Mouse (Mus musculus) embryo, embryonic 11.5 days (tissue): ENCODE results near the gene Gm21987.

Experiments
- DNase-seq: peaks from one replicate; pipeline ENCODE4 v3.0.0-alpha.2; 2012; ENCODE audit warnings: low read depth, low spot score

Gm21987 gene

GRCm38 (mm10) chr16:38392126-38392894, 45.5 kb downstream of the Gm21987 start:
- DNase-seq = no peak

- no peak for DNase-seq
These were observed 47.4 kb downstream of the Gm21987 start for GRCm38 (mm10) chr16:38394191-38394618.

GRCm38 (mm10) chr16:38395060-38395730, 48.4 kb downstream of the Gm21987 start:
- DNase-seq = no peak

- DNase-seq = no peak
These were observed 49.3 kb downstream of the Gm21987 start for GRCm38 (mm10) chr16:38396155-38396554.

- no peak for DNase-seq
These were observed 51.4 kb downstream of the Gm21987 start for GRCm38 (mm10) chr16:38398266-38398665.

- no peak for DNase-seq
These were observed 52.2 kb downstream of the Gm21987 start for GRCm38 (mm10) chr16:38399076-38399475.

- no peak for DNase-seq
These were observed 52.8 kb downstream of the Gm21987 start for GRCm38 (mm10) chr16:38399531-38400231.

- DNase-seq = no peak
These were observed 53.6 kb downstream of the Gm21987 start for GRCm38 (mm10) chr16:38400311-38400960.

GRCm38 (mm10) chr16:38401468-38401867, 54.6 kb downstream of the Gm21987 start:
- no peak for DNase-seq

GRCm38 (mm10) chr16:38403639-38404038, 56.8 kb downstream of the Gm21987 start:
- no peak for DNase-seq

GRCm38 (mm10) chr16:38406293-38406692, 59.5 kb downstream of the Gm21987 start:
- no peak for DNase-seq

- no peak for DNase-seq
These were observed 59.9 kb downstream of the Gm21987 start for GRCm38 (mm10) chr16:38406708-38407107.

- no peak for DNase-seq
These were observed 60.7 kb downstream of the Gm21987 start for GRCm38 (mm10) chr16:38407584-38407983.

- DNase-seq = no peak
These were observed 61.6 kb downstream of the Gm21987 start for GRCm38 (mm10) chr16:38408416-38408815.
